Mouse (Mus musculus) cortical plate, adult 2 months (tissue): ENCODE measurements around the gene Ndufaf2.

Experiments
- CTCF ChIP-seq: fragments of 200-500 bp; IDR thresholded peaks from 2 replicates; pipeline ENCODE4 v1.5.1; 2011; ENCODE audit warnings: mild to moderate bottlenecking, control low read depth, low read length; ENCODE audit not compliant: insufficient read depth; ENCODE audit errors: extremely low read depth
- POLR2A ChIP-seq: fragments of 200-500 bp; IDR thresholded peaks from 2 replicates; pipeline ENCODE4 v1.6.1; 2011; ENCODE audit warnings: mild to moderate bottlenecking, low read length, control low read depth; ENCODE audit not compliant: insufficient read depth; ENCODE audit errors: extremely low read depth

DNA sequence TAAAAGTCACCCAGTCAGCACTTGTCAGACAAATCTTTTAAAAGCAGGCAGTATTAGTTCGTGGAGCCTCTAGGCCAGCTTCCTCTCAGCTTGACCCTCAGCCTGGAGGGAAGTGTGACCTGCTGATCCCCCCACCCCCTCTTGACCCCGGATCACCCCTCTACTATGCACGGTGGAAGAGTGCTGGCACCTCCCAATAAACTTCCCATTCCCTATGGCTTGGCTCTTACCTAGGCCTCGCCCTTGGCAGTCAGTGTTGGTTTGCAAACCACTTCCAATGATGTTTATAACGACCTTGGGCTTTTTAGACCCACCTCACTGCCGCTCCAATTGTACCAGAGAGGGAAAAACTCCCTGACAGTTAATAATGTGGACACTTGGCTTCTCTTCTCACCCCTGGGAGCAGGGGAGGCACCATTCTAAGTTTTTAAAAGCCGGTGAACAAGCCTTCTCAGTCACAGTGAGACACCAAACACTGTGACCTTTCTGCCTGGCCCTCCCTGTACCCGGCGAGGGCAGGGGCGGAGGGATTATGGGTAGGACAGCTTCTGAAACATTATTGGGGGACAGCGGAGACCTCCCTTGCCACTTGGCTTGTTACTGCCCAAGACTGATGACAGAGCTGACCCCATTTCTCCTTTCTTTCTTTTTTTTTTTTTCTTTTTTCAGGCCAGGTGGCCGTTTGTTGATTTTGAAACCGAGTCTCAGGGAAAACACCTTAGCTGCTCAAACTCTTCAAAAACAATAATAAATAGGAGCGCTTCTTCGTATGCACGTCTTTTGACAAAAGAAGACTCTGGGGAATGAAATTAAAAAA lies 203.8 kb downstream of the Ndufaf2 start:
- TF ChIP-seq CTCF, result no peak
- TF ChIP-seq POLR2A, result no peak
